Mouse (Mus musculus) adrenal gland, postnatal 4 days (tissue): ENCODE data around the gene Lcmt2. TPM values are rescaled to one million over a fixed set of nuclear protein-coding genes. Genes with fewer than 3 reads are reported as not detected.

Experiments
- DNase-seq, 2 experiments: peaks; one replicate each; pipeline ENCODE4 v3.0.0; 2021 to 2022; ENCODE audit warnings: low spot score in 2 of 2, mixed read lengths in 2 of 2
- long read RNA-seq, 2 experiments: library from polyadenylated mRNA; stranded (forward); transcript quantifications; one replicate each; pipeline ENCODE4 v2.0.0; 2021
- total RNA-seq, 2 experiments: library from RNA; stranded (reverse); gene quantifications; 2 replicates each; pipeline ENCODE4 v1.2.3; 2021

Lcmt2 gene
- total RNA-seq = 1 to 10 TPM; 9.5 to 9.9 TPM
- long read RNA-seq, experiment 1, transcript Lcmt2-202 (1 exons, 3,056 nt) = major isoform, 22 of 22 reads
- long read RNA-seq, experiment 1, partial matches to known transcripts = 0 of 22 reads
- long read RNA-seq, experiment 1, other reads (novel, unspliced or antisense) = 0 of 22 reads
- long read RNA-seq, experiment 2, transcript Lcmt2-202 (1 exons, 3,056 nt) = major isoform, 41 of 41 reads
- long read RNA-seq, experiment 2, partial matches to known transcripts = 0 of 41 reads
- long read RNA-seq, experiment 2, other reads (novel, unspliced or antisense) = 0 of 41 reads

GRCm38 (mm10) chr2:121140018-121140882 is at the start of gene Lcmt2, which contains the start of gene Adal:
TSS of gene Lcmt2 (minus strand) at chr2:121140653.
TSS of gene Adal (plus strand) at chr2:121140428.
- peak; percentile 72 to 80 for DNase-seq

- DNase-seq = no peak
Measured at GRCm38 (mm10) chr2:121188530-121188929, 48.1 kb upstream of the Lcmt2 start.

GRCm38 (mm10) chr2:121184142-121184541 is 43.7 kb upstream of the Lcmt2 start:
- no peak for DNase-seq

- no peak for DNase-seq
Measured at GRCm38 (mm10) chr2:121183431-121183830, 43.0 kb upstream of the Lcmt2 start.

GRCm38 (mm10) chr2:121178828-121179479 is 38.5 kb upstream of the Lcmt2 start:
- no peak for DNase-seq

GRCm38 (mm10) chr2:121170980-121171742 is 30.7 kb upstream of the Lcmt2 start, which contains the start of gene Zscan29:
TSS of gene Zscan29 (minus strand) at chr2:121171125.
- peak; percentile 73 to 84 for DNase-seq

GRCm38 (mm10) chr2:121170481-121170971 is 30.1 kb upstream of the Lcmt2 start, which contains the start of gene Tubgcp4:
TSS of gene Tubgcp4 (plus strand) at chr2:121170654.
- peak in 1 of 2 experiments; percentile 30 for DNase-seq

- no peak for DNase-seq
Measured at GRCm38 (mm10) chr2:121169902-121170301, 29.4 kb upstream of the Lcmt2 start.

GRCm38 (mm10) chr2:121169173-121169572 is 28.7 kb upstream of the Lcmt2 start:
- no peak for DNase-seq

- no peak for DNase-seq
Measured at GRCm38 (mm10) chr2:121153100-121153499, 12.6 kb upstream of the Lcmt2 start.

GRCm38 (mm10) chr2:121149679-121150078 is 9.2 kb upstream of the Lcmt2 start:
- no peak for DNase-seq

GRCm38 (mm10) chr2:121142415-121142814 is 2.0 kb upstream of the Lcmt2 start:
- DNase-seq = no peak

GRCm38 (mm10) chr2:121141216-121142035 is 973 bp upstream of the Lcmt2 start:
- no peak for DNase-seq

GRCm38 (mm10) chr2:121139266-121140017 is 1.0 kb downstream of the Lcmt2 start:
- peak in 1 of 2 experiments; percentile 10 for DNase-seq

GRCm38 (mm10) chr2:121137371-121137770 is 3.1 kb downstream of the Lcmt2 start:
- DNase-seq = no peak

- no peak for DNase-seq
Measured at GRCm38 (mm10) chr2:121132822-121133221, 7.6 kb downstream of the Lcmt2 start.

- no peak for DNase-seq
Measured at GRCm38 (mm10) chr2:121128865-121129620, 11.4 kb downstream of the Lcmt2 start.

- DNase-seq = no peak
Measured at GRCm38 (mm10) chr2:121127536-121127935, 12.9 kb downstream of the Lcmt2 start.
